Mouse (Mus musculus): ENCODE measurements around the gene Hist1h2ad.
"Not testable (repeated sequence)": the region's sequence is repeated elsewhere in the genome, so short reads cannot be mapped to it uniquely, and the experiment has no call there.

Hist1h2ad gene

DNA sequence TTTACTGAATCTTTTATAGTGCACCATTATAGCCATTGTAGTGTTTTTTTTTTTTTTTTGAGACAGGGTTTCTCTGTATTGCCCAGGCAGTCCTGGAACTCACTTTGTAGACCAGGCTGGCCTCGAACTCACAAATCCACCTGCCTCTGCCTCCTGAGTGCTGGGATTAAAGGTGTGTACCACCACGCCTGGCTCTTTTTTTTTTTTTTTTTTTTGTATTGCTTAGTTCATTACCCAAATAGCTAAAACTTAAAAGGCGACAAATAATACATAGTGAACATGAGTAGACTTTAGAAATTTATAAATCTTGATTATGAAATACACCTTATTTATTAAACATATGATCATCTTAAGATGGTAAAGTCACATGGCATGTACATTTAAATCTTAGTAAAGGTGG, 32.7 kb upstream of the Hist1h2ad start:
- no peak for DNase-seq (ENCODE audit: low spot score in 2 of 2)

GRCm38 (mm10) chr13:23542225-23542980, 31.8 kb upstream of the Hist1h2ad start:
- not testable (repeated sequence) for DNase-seq (ENCODE audit: low spot score in 2 of 2)

DNA sequence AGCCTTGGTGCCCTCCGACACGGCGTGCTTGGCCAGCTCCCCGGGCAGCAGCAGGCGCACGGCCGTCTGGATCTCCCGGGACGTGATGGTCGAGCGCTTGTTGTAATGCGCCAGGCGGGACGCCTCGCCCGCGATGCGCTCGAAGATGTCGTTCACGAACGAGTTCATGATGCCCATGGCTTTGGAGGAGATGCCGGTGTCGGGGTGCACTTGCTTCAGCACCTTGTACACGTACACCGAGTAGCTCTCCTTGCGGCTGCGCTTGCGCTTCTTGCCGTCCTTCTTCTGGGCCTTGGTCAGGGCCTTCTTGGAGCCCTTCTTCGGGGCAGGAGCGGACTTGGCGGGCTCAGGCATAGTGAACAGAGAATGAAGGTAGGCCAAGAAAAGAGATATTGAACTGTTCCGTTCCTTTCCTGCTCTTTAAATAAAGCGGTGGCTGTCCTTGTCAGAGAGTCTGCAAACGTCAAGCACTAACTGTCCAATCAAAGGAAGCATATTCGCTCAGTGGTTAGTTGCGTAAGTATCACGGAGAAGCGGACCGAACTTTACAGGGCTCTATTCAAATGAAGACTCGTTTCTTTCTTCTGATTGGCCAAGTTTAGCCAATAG, 31.1 kb upstream of the Hist1h2ad start, which contains the start of gene Hist1h2bh:
Hist1h2bh (minus strand) TSS at position 394 of the 609 bp plus-strand sequence.
- DNase-seq (ENCODE audit: low spot score in 2 of 2), result peak; percentile 80 to 81

GRCm38 (mm10) chr13:23543965-23544786, 30.0 kb upstream of the Hist1h2ad start, which contains the start of gene Hist1h3f:
Hist1h3f (plus strand) TSS chr13:23544052.
- peak; percentile 86 to 88 for DNase-seq (ENCODE audit: low spot score in 2 of 2)

DNA sequence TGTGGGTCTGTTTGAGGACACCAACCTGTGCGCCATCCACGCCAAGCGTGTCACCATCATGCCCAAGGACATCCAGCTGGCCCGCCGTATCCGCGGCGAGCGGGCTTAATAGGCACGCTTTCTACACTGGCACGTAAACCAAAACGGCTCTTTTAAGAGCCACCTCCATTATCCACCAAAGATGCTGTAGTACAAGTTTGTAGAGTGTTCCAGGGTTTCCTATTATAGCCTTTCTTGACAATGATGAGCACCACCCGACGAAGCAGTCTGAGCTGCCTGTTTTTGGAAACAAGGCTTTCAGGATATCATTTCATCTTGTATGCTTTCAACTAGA, 29.4 kb upstream of the Hist1h2ad start:
- not testable (repeated sequence) for DNase-seq (ENCODE audit: low spot score in 2 of 2)

- DNase-seq (ENCODE audit: low spot score in 2 of 2), result no peak
These were observed 27.5 kb upstream of the Hist1h2ad start for GRCm38 (mm10) chr13:23546694-23547093.

DNA sequence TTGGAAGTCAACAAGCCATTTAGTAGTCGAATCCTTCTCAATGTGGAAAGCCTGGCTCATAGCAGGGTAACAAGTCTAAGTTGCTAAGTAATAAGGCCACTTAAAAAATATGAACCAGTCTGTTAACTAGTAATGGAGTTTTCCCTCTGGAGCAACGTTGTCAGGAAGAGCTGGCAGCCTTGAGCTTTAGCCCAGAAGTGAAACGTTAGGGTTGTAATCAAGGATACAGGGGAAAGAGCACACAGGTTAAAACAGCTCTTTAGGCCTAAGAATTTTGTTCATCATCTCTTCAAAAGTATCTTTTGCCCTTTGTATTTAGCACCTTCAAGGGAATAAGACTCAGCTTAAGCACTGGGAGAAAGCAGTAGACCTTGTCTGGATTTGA, 23.4 kb upstream of the Hist1h2ad start:
- DNase-seq (ENCODE audit: low spot score in 2 of 2), result no peak

- peak; percentile 66 to 80 for DNase-seq (ENCODE audit: low spot score in 2 of 2)
These were observed 22.9 kb upstream of the Hist1h2ad start, which contains the start of gene Hist1h4f for GRCm38 (mm10) chr13:23551146-23551834. Hist1h4f (minus strand) TSS chr13:23551648.

DNA sequence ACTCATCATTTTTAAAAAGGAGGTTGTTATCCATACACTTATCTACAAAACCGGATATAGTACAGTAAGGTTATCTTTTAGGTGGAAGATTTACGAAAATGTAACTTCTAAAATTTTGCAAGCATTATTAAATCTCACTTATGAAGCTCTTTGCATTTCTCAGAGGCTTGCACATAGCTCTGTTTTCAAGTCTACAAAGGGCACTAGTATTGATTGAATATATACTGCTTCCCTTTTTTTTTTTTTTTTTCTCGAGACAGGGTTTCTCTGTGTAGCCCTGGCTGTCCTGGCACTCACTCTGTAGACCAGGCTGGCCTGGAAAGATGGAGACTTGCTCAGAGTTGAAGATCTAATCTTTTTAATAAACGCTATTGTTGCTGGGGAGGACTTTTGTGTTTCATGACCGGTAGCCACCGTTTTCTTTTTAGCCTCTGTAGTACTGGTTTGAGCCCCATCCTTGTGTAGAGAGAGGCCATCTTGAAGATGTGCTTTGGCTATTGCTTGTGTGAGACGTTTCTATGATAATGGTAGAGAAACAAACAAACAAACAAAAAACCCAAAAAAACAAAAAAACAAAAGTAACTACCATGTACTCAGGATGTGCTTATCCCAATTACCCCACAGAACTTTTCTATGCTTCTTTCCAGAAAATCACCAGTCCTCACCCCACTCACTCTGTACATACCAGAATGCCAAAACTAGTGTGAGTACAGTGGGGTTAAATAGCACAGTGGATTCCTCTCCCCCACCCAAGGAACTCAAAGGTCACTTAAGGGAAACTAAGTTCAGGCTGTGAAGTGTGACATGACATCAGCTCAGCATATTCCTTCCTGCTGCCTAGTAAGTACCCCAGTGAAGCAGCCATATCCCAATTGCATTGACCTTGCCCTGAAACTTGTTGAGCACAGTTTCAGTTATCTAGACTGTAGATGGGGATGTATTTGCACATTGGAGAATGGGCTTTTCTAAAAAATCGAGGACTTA, 22.0 kb upstream of the Hist1h2ad start:
- DNase-seq (ENCODE audit: low spot score in 2 of 2), result no peak

- no peak for DNase-seq (ENCODE audit: low spot score in 2 of 2)
These were observed 21.2 kb upstream of the Hist1h2ad start, which contains the start of gene Hist1h1d for GRCm38 (mm10) chr13:23552962-23553361. Hist1h1d (plus strand) TSS chr13:23553262.

- DNase-seq (ENCODE audit: low spot score in 2 of 2), result no peak
These were observed 19.8 kb upstream of the Hist1h2ad start for GRCm38 (mm10) chr13:23554393-23554792.

DNA sequence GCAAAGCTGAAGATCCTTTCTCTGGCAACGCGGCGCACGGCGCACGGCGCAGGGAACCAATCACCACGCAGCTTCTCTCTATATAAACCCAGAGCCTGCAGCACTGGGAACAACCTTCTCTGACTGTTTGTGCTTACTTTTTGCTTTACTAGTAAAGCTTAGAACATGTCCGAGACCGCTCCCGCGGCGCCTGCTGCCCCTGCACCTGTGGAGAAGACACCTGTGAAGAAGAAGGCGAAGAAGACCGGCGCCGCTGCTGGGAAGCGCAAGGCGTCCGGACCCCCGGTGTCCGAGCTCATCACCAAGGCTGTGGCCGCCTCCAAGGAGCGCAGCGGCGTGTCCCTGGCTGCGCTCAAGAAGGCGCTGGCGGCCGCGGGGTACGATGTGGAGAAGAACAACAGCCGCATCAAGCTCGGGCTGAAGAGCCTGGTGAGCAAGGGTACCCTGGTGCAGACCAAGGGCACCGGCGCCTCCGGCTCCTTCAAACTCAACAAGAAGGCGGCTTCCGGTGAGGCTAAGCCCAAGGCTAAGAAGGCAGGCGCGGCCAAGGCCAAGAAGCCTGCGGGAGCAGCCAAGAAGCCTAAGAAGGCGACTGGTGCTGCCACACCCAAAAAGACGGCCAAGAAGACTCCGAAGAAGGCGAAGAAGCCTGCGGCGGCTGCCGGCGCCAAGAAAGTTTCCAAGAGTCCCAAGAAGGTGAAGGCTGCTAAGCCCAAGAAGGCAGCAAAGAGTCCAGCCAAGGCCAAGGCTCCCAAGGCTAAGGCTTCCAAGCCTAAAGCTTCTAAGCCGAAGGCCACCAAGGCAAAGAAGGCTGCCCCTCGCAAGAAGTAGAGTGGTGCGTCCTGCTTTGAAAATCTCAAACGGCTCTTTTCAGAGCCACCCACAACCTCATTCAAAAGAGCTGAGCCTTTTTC, 19.0 kb upstream of the Hist1h2ad start:
- DNase-seq (ENCODE audit: low spot score in 2 of 2), result peak; percentile 54 to 67

GRCm38 (mm10) chr13:23555839-23556416, 18.3 kb upstream of the Hist1h2ad start:
- DNase-seq (ENCODE audit: low spot score in 2 of 2), result peak; percentile 52 to 61

DNA sequence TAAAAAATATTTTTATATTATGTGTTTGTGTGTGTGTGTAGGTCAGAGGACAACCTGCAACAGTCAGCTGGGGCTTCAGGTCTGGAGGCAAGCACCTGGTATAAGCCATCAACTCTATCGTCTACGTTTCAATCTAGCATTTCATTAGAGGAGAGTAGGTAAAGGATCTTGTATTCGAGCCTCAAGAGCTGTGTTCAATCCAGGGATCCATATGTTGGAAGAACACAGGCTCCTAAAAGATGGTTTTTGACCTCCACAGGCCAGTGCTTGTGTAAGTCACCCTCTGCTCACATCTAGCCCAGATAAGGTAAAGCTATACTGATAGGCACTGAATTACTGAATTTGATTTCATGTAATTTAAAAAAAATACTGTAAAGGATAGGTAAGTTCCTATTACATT, 17.3 kb upstream of the Hist1h2ad start:
- DNase-seq (ENCODE audit: low spot score in 2 of 2), result no peak

- not testable (repeated sequence) for DNase-seq (ENCODE audit: low spot score in 2 of 2)
These were observed 13.5 kb upstream of the Hist1h2ad start for GRCm38 (mm10) chr13:23560699-23561098.

- not testable (repeated sequence) for DNase-seq (ENCODE audit: low spot score in 2 of 2)
These were observed 12.7 kb upstream of the Hist1h2ad start for GRCm38 (mm10) chr13:23561531-23561882.

DNA sequence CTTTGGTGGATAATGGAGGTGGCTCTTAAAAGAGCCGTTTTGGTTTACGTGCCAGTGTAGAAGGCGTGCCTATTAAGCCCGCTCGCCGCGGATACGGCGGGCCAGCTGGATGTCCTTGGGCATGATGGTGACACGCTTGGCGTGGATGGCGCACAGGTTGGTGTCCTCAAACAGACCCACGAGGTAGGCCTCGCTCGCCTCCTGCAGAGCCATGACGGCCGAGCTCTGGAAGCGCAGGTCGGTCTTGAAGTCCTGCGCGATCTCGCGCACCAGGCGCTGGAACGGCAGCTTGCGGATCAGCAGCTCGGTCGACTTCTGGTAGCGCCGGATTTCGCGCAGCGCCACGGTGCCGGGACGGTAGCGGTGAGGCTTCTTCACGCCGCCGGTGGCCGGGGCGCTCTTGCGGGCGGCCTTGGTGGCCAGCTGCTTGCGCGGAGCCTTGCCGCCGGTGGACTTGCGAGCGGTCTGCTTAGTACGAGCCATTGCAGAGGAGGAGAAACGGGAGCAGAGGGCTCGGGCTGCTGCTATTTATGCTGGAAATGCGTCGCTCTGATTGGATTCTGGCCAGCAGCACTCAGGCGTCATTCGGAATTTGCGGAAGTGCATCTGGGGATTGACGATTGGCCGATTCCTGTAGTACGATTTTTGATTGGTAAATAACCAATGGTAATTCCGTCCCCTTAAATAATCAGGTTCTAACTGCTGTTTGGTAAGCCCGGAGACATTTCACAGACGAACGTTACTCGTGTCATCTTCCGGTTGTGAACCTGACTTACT, 12.1 kb upstream of the Hist1h2ad start, which contains the start of gene Hist1h3e:
Hist1h3e (minus strand) TSS at position 487 of the 777 bp plus-strand sequence.
- peak; percentile 93 to 95 for DNase-seq (ENCODE audit: low spot score in 2 of 2)
